Mouse (Mus musculus): ENCODE results near the gene Ttc5. TPM values are rescaled to one million over a fixed set of nuclear protein-coding genes. Genes with fewer than 3 reads are reported as not detected.
"Not testable (repeated sequence)": the region's sequence is repeated elsewhere in the genome, so short reads cannot be mapped to it uniquely, and the experiment has no call there.

Gene Ttc5
- total and polyA plus RNA-seq, 3 experiments, result 24.2 to 28.1 TPM; not detected in 1

- not testable (repeated sequence) for H3K4me3 ChIP-seq (ENCODE audit: control insufficient read depth in 1 of 2, insufficient read depth in 1 of 2, low read depth in 2 of 2, low read length in 2 of 2); H3K9ac ChIP-seq (ENCODE audit: control insufficient read depth, low read depth, low read length, poor library complexity, severe bottlenecking); H3K27ac ChIP-seq (ENCODE audit: control insufficient read depth, low read depth, low read length); H3K9me3 ChIP-seq (replicated peaks; ENCODE audit: insufficient read depth, low read length); H3K36me3 ChIP-seq (ENCODE audit: control insufficient read depth in 1 of 2, insufficient read depth in 2 of 2, low read length in 2 of 2); H3K27me3 ChIP-seq (ENCODE audit: control insufficient read depth in 1 of 2, insufficient read depth in 2 of 2, low read length in 2 of 2); H3K4me1 ChIP-seq (ENCODE audit: control insufficient read depth in 1 of 2, insufficient read depth in 2 of 2, low read length in 2 of 2); H3K79me2 ChIP-seq (ENCODE audit: control insufficient read depth, insufficient read depth, low read length, poor library complexity); DNase-seq (ENCODE audit: low read depth, low spot score)
Measured at GRCm38 (mm10) chr14:50719875-50720274, 65.4 kb downstream of the Ttc5 start.

Other genes starting within 250 kb of the Ttc5 start
- not detected in 2 replicates for gene Olfr744, start 170.6 kb downstream of the Ttc5 start, total RNA-seq (2012; rRNA removed)
- gene Olfr744, start 170.6 kb downstream of the Ttc5 start, polyA plus RNA-seq (2012; ENCODE audit: insufficient read depth in 1 of 2, insufficient read length in 2 of 2, low read depth in 1 of 2, low replicate concordance in 2 of 2, missing spikeins in 1 of 2), result not detected
- gene Olfr745, start 146.1 kb downstream of the Ttc5 start, total RNA-seq (2012; rRNA removed), result not detected in 2 replicates
- not detected for gene Olfr745, start 146.1 kb downstream of the Ttc5 start, polyA plus RNA-seq (2012; ENCODE audit: insufficient read depth in 1 of 2, insufficient read length in 2 of 2, low read depth in 1 of 2, low replicate concordance in 2 of 2, missing spikeins in 1 of 2)
- gene Olfr746, start 138.4 kb downstream of the Ttc5 start, total RNA-seq (2012; rRNA removed), result not detected in 2 replicates
- gene Olfr746, start 138.4 kb downstream of the Ttc5 start, polyA plus RNA-seq (2012; ENCODE audit: insufficient read depth in 1 of 2, insufficient read length in 2 of 2, low read depth in 1 of 2, low replicate concordance in 2 of 2, missing spikeins in 1 of 2), result not detected
- not detected in 2 replicates for gene Olfr747, start 92.3 kb downstream of the Ttc5 start, total RNA-seq (2012; rRNA removed)
- gene Olfr747, start 92.3 kb downstream of the Ttc5 start, polyA plus RNA-seq (2012; ENCODE audit: insufficient read depth in 1 of 2, insufficient read length in 2 of 2, low read depth in 1 of 2, low replicate concordance in 2 of 2, missing spikeins in 1 of 2), result not detected
- gene Olfr748, start 78.1 kb downstream of the Ttc5 start, total RNA-seq (2012; rRNA removed), result not detected in 2 replicates
- not detected for gene Olfr748, start 78.1 kb downstream of the Ttc5 start, polyA plus RNA-seq (2012; ENCODE audit: insufficient read depth in 1 of 2, insufficient read length in 2 of 2, low read depth in 1 of 2, low replicate concordance in 2 of 2, missing spikeins in 1 of 2)
- gene Olfr749, start 40.4 kb downstream of the Ttc5 start, total RNA-seq (2012; rRNA removed), result not detected in 2 replicates
- not detected for gene Olfr749, start 40.4 kb downstream of the Ttc5 start, polyA plus RNA-seq (2012; ENCODE audit: insufficient read depth in 1 of 2, insufficient read length in 2 of 2, low read depth in 1 of 2, low replicate concordance in 2 of 2, missing spikeins in 1 of 2)
- 23.3 and 28.3 TPM in 2 replicates for gene Ccnb1ip1, start 22.2 kb upstream of the Ttc5 start, total RNA-seq (2012; rRNA removed)
- 10 to 100 TPM in 1 of 2 experiments, not detected in 1; 27.6 TPM for gene Ccnb1ip1, start 22.2 kb upstream of the Ttc5 start, polyA plus RNA-seq (2012; ENCODE audit: insufficient read depth in 1 of 2, insufficient read length in 2 of 2, low read depth in 1 of 2, low replicate concordance in 2 of 2, missing spikeins in 1 of 2)
- 65.6 and 81.1 TPM in 2 replicates for gene Parp2, start 22.3 kb upstream of the Ttc5 start, total RNA-seq (2012; rRNA removed)
- gene Parp2, start 22.3 kb upstream of the Ttc5 start, polyA plus RNA-seq (2012; ENCODE audit: insufficient read depth in 1 of 2, insufficient read length in 2 of 2, low read depth in 1 of 2, low replicate concordance in 2 of 2, missing spikeins in 1 of 2), result 10 to 100 TPM in 1 of 2 experiments, not detected in 1; 83.2 TPM
- 19.5 and 36.8 TPM in 2 replicates for gene Tep1, start 85.0 kb upstream of the Ttc5 start, total RNA-seq (2012; rRNA removed)
- gene Tep1, start 85.0 kb upstream of the Ttc5 start, polyA plus RNA-seq (2012; ENCODE audit: insufficient read depth in 1 of 2, insufficient read length in 2 of 2, low read depth in 1 of 2, low replicate concordance in 2 of 2, missing spikeins in 1 of 2), result 10 to 100 TPM in 1 of 2 experiments, not detected in 1; 13.7 TPM
- gene Klhl33, start 112.0 kb upstream of the Ttc5 start, total RNA-seq (2012; rRNA removed), result not detected in 2 replicates
- gene Klhl33, start 112.0 kb upstream of the Ttc5 start, polyA plus RNA-seq (2012; ENCODE audit: insufficient read depth in 1 of 2, insufficient read length in 2 of 2, low read depth in 1 of 2, low replicate concordance in 2 of 2, missing spikeins in 1 of 2), result under 1 TPM in 1 of 2 experiments, not detected in 1; 0.01 TPM
- 28.0 and 29.6 TPM in 2 replicates for gene Osgep, start 139.4 kb upstream of the Ttc5 start, total RNA-seq (2012; rRNA removed)
- 10 to 100 TPM in 1 of 2 experiments, not detected in 1; 45.1 TPM for gene Osgep, start 139.4 kb upstream of the Ttc5 start, polyA plus RNA-seq (2012; ENCODE audit: insufficient read depth in 1 of 2, insufficient read length in 2 of 2, low read depth in 1 of 2, low replicate concordance in 2 of 2, missing spikeins in 1 of 2)
- gene Apex1, start 139.4 kb upstream of the Ttc5 start, total RNA-seq (2012; rRNA removed), result 123 and 129 TPM in 2 replicates
- 100 to 1,000 TPM in 1 of 2 experiments, not detected in 1; 155 TPM for gene Apex1, start 139.4 kb upstream of the Ttc5 start, polyA plus RNA-seq (2012; ENCODE audit: insufficient read depth in 1 of 2, insufficient read length in 2 of 2, low read depth in 1 of 2, low replicate concordance in 2 of 2, missing spikeins in 1 of 2)
- 10.5 and 12.2 TPM in 2 replicates for gene Pip4p1, start 145.3 kb upstream of the Ttc5 start, total RNA-seq (2012; rRNA removed)
- gene Pip4p1, start 145.3 kb upstream of the Ttc5 start, polyA plus RNA-seq (2012; ENCODE audit: insufficient read depth in 1 of 2, insufficient read length in 2 of 2, low read depth in 1 of 2, low replicate concordance in 2 of 2, missing spikeins in 1 of 2), result 10 to 100 TPM in 1 of 2 experiments, not detected in 1; 21.6 TPM
- 46.7 and 49.7 TPM in 2 replicates for gene Pnp, start 145.6 kb upstream of the Ttc5 start, total RNA-seq (2012; rRNA removed)
- 100 to 1,000 TPM in 1 of 2 experiments, 10 to 100 TPM in 1; 36.2 to 302 TPM for gene Pnp, start 145.6 kb upstream of the Ttc5 start, polyA plus RNA-seq (2012; ENCODE audit: insufficient read depth in 1 of 2, insufficient read length in 2 of 2, low read depth in 1 of 2, low replicate concordance in 2 of 2, missing spikeins in 1 of 2)
- gene Gm49342, start 159.0 kb upstream of the Ttc5 start, total RNA-seq (2012; rRNA removed), result 11.7 and 14.5 TPM in 2 replicates
- gene Gm49342, start 159.0 kb upstream of the Ttc5 start, polyA plus RNA-seq (2012; ENCODE audit: insufficient read depth in 1 of 2, insufficient read length in 2 of 2, low read depth in 1 of 2, low replicate concordance in 2 of 2, missing spikeins in 1 of 2), result 10 to 100 TPM in 1 of 2 experiments, not detected in 1; 45.2 TPM
- 0.65 and 0.85 TPM in 2 replicates for gene Pnp2, start 170.5 kb upstream of the Ttc5 start, total RNA-seq (2012; rRNA removed)
- gene Pnp2, start 170.5 kb upstream of the Ttc5 start, polyA plus RNA-seq (2012; ENCODE audit: insufficient read depth in 1 of 2, insufficient read length in 2 of 2, low read depth in 1 of 2, low replicate concordance in 2 of 2, missing spikeins in 1 of 2), result 1 to 10 TPM in 1 of 2 experiments, not detected in 1; 1.7 TPM
- gene Rnase10, start 222.2 kb upstream of the Ttc5 start, total RNA-seq (2012; rRNA removed), result not detected in 2 replicates
- not detected for gene Rnase10, start 222.2 kb upstream of the Ttc5 start, polyA plus RNA-seq (2012; ENCODE audit: insufficient read depth in 1 of 2, insufficient read length in 2 of 2, low read depth in 1 of 2, low replicate concordance in 2 of 2, missing spikeins in 1 of 2)

All from MEL (cell line).